Mouse (Mus musculus): ENCODE results near the gene Nr1i2. TPM values are rescaled to one million over a fixed set of nuclear protein-coding genes. Genes with fewer than 3 reads are reported as not detected.

Nr1i2 gene
- total and polyA plus RNA-seq, 2 experiments from 2014 or later, result not detected

- Histone ChIP-seq H3K27me3 (ENCODE audit: insufficient read depth, low read length) (no peaks in the 10 kb centered on the region), H3K9me3 (ENCODE audit: low read length) (no peaks in the 10 kb centered on the region), H3K4me2 (ENCODE audit: low read depth, low read length, poor library complexity, severe bottlenecking) (peak overlapping the region; percentile 32), H3K36me3 (ENCODE audit: insufficient read depth, low read length) (no peaks in the 10 kb centered on the region), H3K4me1 (ENCODE audit: insufficient read depth, low read length) (no peaks in the 10 kb centered on the region), H3K9ac (replicated peaks; ENCODE audit: low read length, poor library complexity, severe bottlenecking) (no peak overlapping the region), H3K4me3 (ENCODE audit: low read depth, low read length) (no peak overlapping the region), H3K27ac (ENCODE audit: low read depth, low read length) (0 out of 2 replicates have a peak overlapping the region, but pooled peaks have one; percentile 21)
- WGBS, result 49% methylated on average over 7 of the region's 7 CpGs
- no peak for TF ChIP-seq CTCF (IDR thresholded peaks at IDR 0.05)
- no peak for ATAC-seq (ENCODE audit: low FRiP score)
- DNase-seq (ENCODE audit: low spot score), result no peak
Observed at GRCm38 (mm10) chr16:38307651-38308050, 13.0 kb upstream of the Nr1i2 start.

GRCm38 (mm10) chr16:38307221-38307605 is 12.6 kb upstream of the Nr1i2 start:
- ATAC-seq (ENCODE audit: low FRiP score), result no peak
- no peak overlapping the region for H3K27ac ChIP-seq (ENCODE audit: low read depth, low read length)
- no peak overlapping the region for H3K4me2 ChIP-seq (ENCODE audit: low read depth, low read length, poor library complexity, severe bottlenecking)
- H3K4me1 ChIP-seq (ENCODE audit: insufficient read depth, low read length), result no peaks in the 10 kb centered on the region
- H3K9ac ChIP-seq (replicated peaks; ENCODE audit: low read length, poor library complexity, severe bottlenecking), result no peak overlapping the region
- no peaks in the 10 kb centered on the region for H3K36me3 ChIP-seq (ENCODE audit: insufficient read depth, low read length)
- no peak for TF ChIP-seq CTCF (IDR thresholded peaks at IDR 0.05)
- DNase-seq (ENCODE audit: low spot score), result no peak
- no peak overlapping the region for H3K4me3 ChIP-seq (ENCODE audit: low read depth, low read length)
- no peaks in the 10 kb centered on the region for H3K9me3 ChIP-seq (ENCODE audit: low read length)
- no peaks in the 10 kb centered on the region for H3K27me3 ChIP-seq (ENCODE audit: insufficient read depth, low read length)
- 39% methylated on average over 5 of the region's 5 CpGs for WGBS

- peak; percentile 41; the same call in 1 of the 2 replicates for ATAC-seq (ENCODE audit: low FRiP score)
- no peaks in the 10 kb centered on the region for H3K4me1 ChIP-seq (ENCODE audit: insufficient read depth, low read length)
Observed at GRCm38 (mm10) chr16:38306571-38307220, 12.1 kb upstream of the Nr1i2 start.

GRCm38 (mm10) chr16:38304460-38305194 is 10.0 kb upstream of the Nr1i2 start:
- H3K4me1 ChIP-seq (ENCODE audit: insufficient read depth, low read length), result no peaks in the 10 kb centered on the region
- no peak overlapping the region for H3K9ac ChIP-seq (replicated peaks; ENCODE audit: low read length, poor library complexity, severe bottlenecking)
- H3K9me3 ChIP-seq (ENCODE audit: low read length), result no peaks in the 10 kb centered on the region
- no peak overlapping the region for H3K4me2 ChIP-seq (ENCODE audit: low read depth, low read length, poor library complexity, severe bottlenecking)
- DNase-seq (ENCODE audit: low spot score), result no peak
- H3K4me3 ChIP-seq (ENCODE audit: low read depth, low read length), result no peak overlapping the region
- H3K36me3 ChIP-seq (ENCODE audit: insufficient read depth, low read length), result no peaks in the 10 kb centered on the region
- no peak for ATAC-seq (ENCODE audit: low FRiP score)
- no peak for TF ChIP-seq CTCF (IDR thresholded peaks at IDR 0.05)
- no peaks in the 10 kb centered on the region for H3K27me3 ChIP-seq (ENCODE audit: insufficient read depth, low read length)
- no peak overlapping the region for H3K27ac ChIP-seq (ENCODE audit: low read depth, low read length)
- 83% methylated on average over 17 of the region's 17 CpGs for WGBS

More at GRCm38 (mm10) chr16:38306571-38307220, 12.1 kb upstream of the Nr1i2 start:
- no peak overlapping the region for H3K4me3 ChIP-seq (ENCODE audit: low read depth, low read length)
- H3K9me3 ChIP-seq (ENCODE audit: low read length), result no peaks in the 10 kb centered on the region
- peak; percentile 57 for TF ChIP-seq CTCF (IDR thresholded peaks at IDR 0.05)
- H3K4me2 ChIP-seq (ENCODE audit: low read depth, low read length, poor library complexity, severe bottlenecking), result no peak overlapping the region
- no peaks in the 10 kb centered on the region for H3K36me3 ChIP-seq (ENCODE audit: insufficient read depth, low read length)
- DNase-seq (ENCODE audit: low spot score), result no peak
- H3K9ac ChIP-seq (replicated peaks; ENCODE audit: low read length, poor library complexity, severe bottlenecking), result no peak overlapping the region
- no peaks in the 10 kb centered on the region for H3K27me3 ChIP-seq (ENCODE audit: insufficient read depth, low read length)
- 45% methylated on average over 18 of the region's 18 CpGs for WGBS
- no peak overlapping the region for H3K27ac ChIP-seq (ENCODE audit: low read depth, low read length)

- TF ChIP-seq CTCF (IDR thresholded peaks at IDR 0.05), result no peak
- WGBS, result 92% methylated on average over 13 of the region's 13 CpGs
- no peaks in the 10 kb centered on the region for H3K4me1 ChIP-seq (ENCODE audit: insufficient read depth, low read length)
Observed at GRCm38 (mm10) chr16:38302367-38302766, 7.7 kb upstream of the Nr1i2 start.

GRCm38 (mm10) chr16:38298410-38298809 is 3.8 kb upstream of the Nr1i2 start:
- H3K9ac ChIP-seq (replicated peaks; ENCODE audit: low read length, poor library complexity, severe bottlenecking), result no peak overlapping the region
- TF ChIP-seq CTCF (IDR thresholded peaks at IDR 0.05), result no peak
- ATAC-seq (ENCODE audit: low FRiP score), result no peak
- H3K4me3 ChIP-seq (ENCODE audit: low read depth, low read length), result no peak overlapping the region
- H3K27ac ChIP-seq (ENCODE audit: low read depth, low read length), result no peak overlapping the region
- no peaks in the 10 kb centered on the region for H3K36me3 ChIP-seq (ENCODE audit: insufficient read depth, low read length)
- H3K9me3 ChIP-seq (ENCODE audit: low read length), result no peaks in the 10 kb centered on the region
- H3K27me3 ChIP-seq (ENCODE audit: insufficient read depth, low read length), result no peaks in the 10 kb centered on the region
- H3K4me2 ChIP-seq (ENCODE audit: low read depth, low read length, poor library complexity, severe bottlenecking), result no peak overlapping the region
- H3K4me1 ChIP-seq (ENCODE audit: insufficient read depth, low read length), result no peaks in the 10 kb centered on the region
- DNase-seq (ENCODE audit: low spot score), result no peak
- WGBS, result 84% methylated on average over 6 of the region's 6 CpGs

More at GRCm38 (mm10) chr16:38302367-38302766, 7.7 kb upstream of the Nr1i2 start:
- DNase-seq (ENCODE audit: low spot score), result no peak
- ATAC-seq (ENCODE audit: low FRiP score), result no peak
- Histone ChIP-seq H3K27ac (ENCODE audit: low read depth, low read length) (no peak overlapping the region), H3K9me3 (ENCODE audit: low read length) (no peaks in the 10 kb centered on the region), H3K4me2 (ENCODE audit: low read depth, low read length, poor library complexity, severe bottlenecking) (no peak overlapping the region), H3K9ac (replicated peaks; ENCODE audit: low read length, poor library complexity, severe bottlenecking) (no peak overlapping the region), H3K36me3 (ENCODE audit: insufficient read depth, low read length) (no peaks in the 10 kb centered on the region), H3K27me3 (ENCODE audit: insufficient read depth, low read length) (no peaks in the 10 kb centered on the region), H3K4me3 (ENCODE audit: low read depth, low read length) (no peak overlapping the region)

Measured in midbrain, postnatal 0 days (tissue).